Mouse (Mus musculus): ENCODE measurements around the gene Aqp7.

Aqp7 gene

DNA sequence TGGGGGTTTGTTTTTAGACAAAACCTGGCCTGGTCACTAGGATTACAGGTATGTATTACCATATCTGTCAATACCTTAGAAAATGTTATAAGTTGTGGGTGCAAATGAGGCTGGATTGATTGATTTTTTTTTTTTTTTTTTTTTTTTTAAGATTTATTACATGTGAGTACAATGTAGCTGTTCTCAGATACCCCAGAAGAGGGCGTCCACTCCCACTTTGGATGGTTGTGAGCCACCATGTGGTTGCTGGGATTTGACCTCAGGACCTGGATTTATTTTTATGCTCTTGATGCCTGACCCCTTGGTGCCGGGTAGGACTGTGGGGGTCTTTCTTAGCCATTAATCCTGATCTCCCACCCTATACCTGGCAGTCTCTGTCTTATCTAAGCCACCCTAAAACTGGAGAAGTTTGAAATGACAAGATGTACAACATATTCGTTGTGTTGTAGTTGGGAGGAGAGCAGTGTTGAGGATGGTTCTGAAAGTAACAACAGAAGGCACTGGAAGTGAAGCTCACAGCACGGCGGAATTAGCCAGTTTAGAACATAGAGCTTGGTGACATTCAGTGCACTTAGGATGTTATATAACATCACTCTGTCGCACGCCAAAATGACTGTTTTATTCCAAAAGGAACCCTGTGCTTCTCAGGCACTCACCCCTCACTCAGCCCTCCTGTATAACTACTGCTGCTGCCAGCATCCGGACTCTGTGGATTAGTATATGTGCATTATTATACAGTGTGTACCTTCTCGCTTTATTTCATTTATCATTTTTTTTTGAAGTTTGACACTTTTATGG is 46.9 kb downstream of the Aqp7 start:
- peak; percentile 44 for DNase-seq (ENCODE audit: low read depth, low spot score)

DNA sequence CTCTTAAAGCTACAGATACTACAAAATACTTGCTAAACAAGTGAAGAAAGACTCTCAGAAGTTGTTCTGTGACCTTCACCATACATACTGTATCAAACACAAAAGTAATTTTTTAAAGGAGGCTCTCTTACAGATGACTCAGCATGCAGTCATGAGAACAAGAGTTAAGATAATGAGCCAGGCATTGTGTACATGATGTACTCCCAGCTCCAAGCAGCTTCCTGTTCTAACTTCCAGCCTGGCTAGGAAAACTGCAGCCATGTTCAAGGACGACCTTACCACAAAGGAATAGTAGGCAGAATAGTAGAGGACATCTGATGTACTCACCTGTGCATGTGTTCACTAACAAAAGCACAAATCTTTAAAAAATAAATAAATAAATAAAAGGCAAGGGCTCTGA is 47.7 kb downstream of the Aqp7 start:
- DNase-seq (ENCODE audit: low read depth, low spot score), result no peak

DNA sequence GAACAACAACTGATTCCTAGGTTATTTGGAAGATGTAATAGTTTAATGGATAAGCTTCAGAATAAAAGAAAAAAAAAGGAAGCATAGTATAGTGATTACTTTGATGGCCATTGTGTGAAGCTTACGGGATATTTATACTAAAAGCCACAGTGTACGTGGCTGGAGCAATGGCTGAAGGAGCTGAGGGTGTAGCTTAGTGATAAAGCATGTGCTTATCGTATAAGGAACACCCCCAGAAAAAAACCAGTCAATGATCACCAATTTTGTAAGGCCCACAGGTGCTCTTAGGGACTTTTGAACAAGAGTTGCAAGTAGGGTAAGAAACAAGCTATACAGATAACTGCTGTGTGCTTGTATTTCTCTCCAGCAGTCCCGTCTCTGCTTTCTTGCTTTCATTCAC is 50.0 kb downstream of the Aqp7 start:
- no peak for DNase-seq (ENCODE audit: low read depth, low spot score)

DNA sequence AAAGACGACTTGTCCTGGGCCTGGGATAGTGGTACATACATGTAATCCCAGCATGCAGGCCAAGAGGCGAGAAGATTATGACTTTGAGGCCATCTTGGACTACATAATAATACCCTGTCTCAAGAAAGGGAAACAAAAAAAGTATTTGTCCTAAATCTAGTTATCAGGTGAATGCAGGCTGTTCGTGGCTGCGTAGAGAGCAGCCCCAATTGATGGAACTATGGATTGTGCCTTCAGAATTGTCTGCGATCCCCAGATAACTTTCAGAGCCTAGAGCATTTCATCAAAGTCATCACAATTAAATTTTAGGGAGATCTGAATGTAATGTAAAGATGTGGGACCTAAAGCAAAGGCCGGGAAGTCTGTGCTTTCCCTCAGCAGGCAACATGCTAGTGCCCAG is 51.6 kb downstream of the Aqp7 start:
- DNase-seq (ENCODE audit: low read depth, low spot score), result no peak

DNA sequence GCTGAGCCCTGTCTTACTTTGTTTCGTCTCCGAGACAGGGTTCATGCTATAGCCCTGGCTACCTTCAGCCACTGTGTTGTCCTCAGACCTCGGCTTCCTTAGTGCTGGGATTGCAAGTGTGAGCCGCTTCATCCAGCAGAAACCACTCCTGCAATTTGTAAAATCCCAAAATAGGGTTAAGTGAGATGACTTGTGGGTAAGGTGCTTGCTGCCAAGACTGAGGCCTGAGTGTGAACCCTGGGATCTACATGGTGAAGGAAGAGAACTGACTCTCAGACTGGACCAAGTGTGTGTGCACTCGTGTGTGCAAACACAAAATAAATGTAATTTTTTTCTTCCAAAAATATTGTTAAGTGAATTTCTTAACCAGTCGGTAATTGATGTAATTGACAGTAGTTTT is 58.3 kb downstream of the Aqp7 start:
- DNase-seq (ENCODE audit: low read depth, low spot score), result no peak

DNA sequence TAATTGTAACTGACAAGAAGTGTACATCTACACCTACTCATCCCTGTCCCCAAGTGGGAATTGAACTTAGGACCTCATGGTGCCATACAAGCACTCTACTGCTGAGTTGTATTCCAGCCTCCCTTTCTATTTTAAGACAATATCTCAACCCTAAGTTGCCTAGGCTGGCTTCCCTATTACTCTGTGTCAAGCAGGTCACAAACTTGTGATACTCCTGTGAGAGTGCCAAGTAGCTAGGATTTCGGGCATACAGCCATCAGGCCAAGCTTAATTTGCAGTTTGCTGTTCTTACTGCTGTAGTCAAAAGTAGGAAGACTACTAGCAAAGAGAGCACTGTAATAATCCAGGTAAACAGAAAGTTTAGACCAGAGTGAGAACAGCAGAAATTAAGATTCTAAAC is 64.3 kb downstream of the Aqp7 start:
- DNase-seq (ENCODE audit: low read depth, low spot score), result no peak
